Mouse (Mus musculus): Measurements from ENCODE around the gene Zfp148.
A peak's percentile ranks its signal among the peaks of the same experiment; 100 is the strongest.
"Not testable (repeated sequence)": the region's sequence is repeated elsewhere in the genome, so short reads cannot be mapped to it uniquely, and the experiment has no call there.

Gene Zfp148

GRCm38 (mm10) chr16:33381614-33382245 is 1.1 kb downstream of the Zfp148 start:
- DNase-seq (ENCODE audit: extremely low spot score) = no peak

DNA sequence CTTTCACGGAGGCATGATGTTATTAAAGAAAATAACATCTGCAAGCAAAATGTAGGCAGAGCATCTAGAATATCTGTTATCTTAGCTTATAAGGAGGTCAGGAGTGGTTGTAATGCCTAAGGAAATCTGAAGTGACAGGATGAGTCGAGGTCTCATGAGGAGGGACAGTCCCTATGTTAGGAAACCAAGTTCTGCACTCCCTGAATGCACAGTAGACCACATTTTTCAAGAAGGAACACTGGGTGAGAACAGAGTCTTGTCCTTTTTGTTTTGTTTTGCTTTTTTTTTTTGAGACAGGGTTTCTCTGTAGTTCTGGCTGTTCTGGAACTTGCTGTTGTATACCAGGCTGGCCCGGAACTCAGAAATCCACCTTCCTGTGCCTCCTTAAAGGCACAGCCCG is 1.7 kb downstream of the Zfp148 start:
- no peak for DNase-seq (ENCODE audit: extremely low spot score)

GRCm38 (mm10) chr16:33383584-33383983 is 2.9 kb downstream of the Zfp148 start:
- DNase-seq (ENCODE audit: extremely low spot score) = no peak

GRCm38 (mm10) chr16:33384057-33384456 is 3.4 kb downstream of the Zfp148 start:
- DNase-seq (ENCODE audit: extremely low spot score) = not testable (repeated sequence)

GRCm38 (mm10) chr16:33387013-33387412 is 6.4 kb downstream of the Zfp148 start:
- DNase-seq (ENCODE audit: extremely low spot score) = no peak

DNA sequence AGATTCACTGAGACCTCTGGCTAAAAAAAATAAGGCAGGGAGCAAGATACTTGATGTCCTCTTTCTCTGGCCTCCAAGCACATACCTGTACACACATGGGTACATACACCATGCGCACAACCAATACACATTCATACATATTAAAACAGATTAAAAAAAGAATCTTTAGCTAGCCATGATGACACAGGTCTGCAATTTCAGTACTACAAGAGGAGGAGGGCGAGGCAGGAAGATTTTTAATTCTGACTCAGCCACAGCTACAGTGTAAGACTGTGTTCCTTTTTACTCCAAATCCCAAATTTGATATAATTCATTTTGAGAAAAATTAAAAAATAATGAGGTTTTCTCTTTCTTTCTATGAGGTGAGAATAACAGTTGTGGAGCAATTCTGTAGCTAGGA is 6.8 kb downstream of the Zfp148 start:
- no peak for DNase-seq (ENCODE audit: extremely low spot score)

DNA sequence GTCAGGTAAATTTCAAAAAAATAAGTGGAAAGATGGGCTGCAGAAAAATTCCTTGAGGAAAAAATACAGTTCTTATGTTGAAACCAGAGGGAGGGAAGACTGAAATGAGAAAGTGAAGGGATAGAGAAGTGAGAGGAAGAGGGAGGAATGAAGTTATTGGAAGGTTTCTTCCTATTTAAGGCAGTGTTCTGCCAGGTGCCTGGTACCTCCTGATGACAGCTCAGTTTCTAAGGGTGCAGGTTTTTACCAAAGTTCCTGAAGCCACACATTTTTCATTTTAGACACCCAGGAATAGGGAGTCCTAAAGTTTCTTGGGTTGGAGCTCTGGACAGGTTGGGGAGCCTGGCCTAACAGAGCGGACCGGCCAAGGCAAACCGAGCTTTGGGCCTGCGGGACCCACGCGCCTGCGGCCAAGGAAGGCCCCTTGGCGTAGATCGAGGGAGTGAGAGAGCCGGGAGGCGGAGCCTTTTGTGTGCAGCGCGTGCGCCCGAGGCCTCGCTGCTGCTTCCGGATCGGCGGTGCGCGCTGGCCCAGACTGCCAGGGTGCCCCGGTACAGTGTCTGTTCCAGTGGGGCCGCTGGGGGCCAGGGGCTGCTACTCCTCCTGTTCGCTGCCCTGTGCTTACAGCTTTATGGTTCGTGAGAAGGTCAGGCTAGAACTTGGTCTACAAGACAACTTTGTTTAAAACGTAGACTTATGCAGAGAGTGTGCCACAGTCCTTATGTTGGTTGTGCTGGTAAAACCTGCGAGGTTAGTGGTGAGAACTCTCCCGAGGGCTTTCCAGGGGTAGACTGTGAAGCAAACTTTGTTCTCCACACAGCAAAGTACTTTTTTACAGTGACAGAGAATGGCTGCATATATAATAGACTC is 19.5 kb downstream of the Zfp148 start:
- peak; percentile 72 for DNase-seq (ENCODE audit: extremely low spot score)

DNA sequence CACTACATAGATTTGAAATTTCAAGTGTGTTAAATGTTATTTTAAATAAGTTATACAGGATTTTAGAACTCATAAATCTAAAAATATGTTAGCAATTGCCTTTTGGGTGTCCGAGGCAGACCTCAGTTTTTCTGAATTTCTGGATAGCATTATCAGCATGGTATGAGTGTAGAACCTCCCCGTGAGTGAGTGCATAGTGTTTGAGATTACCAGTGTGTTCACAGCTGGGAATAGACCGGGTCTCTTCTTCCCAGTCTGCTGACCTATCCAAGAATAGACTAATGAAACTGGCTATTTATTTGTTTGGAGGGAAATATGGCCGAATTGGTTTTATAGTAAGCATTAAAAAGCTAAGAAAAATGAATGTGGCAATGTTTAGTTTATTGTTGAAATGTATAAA is 20.3 kb downstream of the Zfp148 start:
- no peak for DNase-seq (ENCODE audit: extremely low spot score)

DNA sequence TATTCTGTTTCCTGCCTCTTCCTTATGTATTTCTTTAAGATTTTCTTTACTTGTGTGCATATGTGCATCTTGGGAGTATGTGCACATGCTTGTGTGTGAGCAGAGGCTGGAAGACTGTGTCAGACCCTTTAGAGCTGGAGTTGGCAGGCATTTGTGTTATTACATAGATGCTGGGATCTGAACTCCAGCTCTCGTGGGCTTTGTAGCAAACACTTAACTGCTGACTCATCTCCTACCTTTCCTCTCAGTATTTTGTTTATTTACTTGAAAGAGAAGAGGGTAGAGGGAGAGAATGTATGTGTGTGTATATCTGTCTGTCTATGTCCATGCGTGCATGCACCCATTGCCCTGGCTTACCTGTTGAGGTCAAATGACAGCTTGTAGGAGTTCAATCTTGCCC is 22.6 kb downstream of the Zfp148 start:
- DNase-seq (ENCODE audit: extremely low spot score) = no peak

- DNase-seq (ENCODE audit: extremely low spot score) = no peak
These were observed 23.4 kb downstream of the Zfp148 start for GRCm38 (mm10) chr16:33404055-33404454.

DNA sequence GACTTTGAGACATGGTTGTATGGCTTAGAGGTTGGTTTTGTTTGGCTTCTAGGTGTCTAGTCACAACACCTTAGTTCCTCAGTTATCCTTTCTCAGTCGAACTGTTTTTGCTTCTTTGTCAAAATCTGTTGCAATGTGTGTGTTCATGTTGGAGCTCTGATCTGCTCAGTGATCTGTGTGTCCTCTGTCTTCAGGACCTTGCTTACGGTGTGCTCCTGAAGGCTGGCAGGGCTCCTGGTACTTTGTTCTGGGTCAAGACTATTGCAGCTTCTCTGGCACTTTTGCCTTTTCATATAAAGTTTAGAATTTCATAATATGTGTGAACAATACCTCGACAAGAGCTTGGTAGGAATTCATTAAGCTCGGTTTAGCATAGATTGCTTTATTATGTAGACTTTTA is 24.9 kb downstream of the Zfp148 start:
- no peak for DNase-seq (ENCODE audit: extremely low spot score)

GRCm38 (mm10) chr16:33410151-33410550 is 29.5 kb downstream of the Zfp148 start:
- DNase-seq (ENCODE audit: extremely low spot score) = no peak

GRCm38 (mm10) chr16:33410605-33411004 is 30.0 kb downstream of the Zfp148 start:
- DNase-seq (ENCODE audit: extremely low spot score) = no peak

DNA sequence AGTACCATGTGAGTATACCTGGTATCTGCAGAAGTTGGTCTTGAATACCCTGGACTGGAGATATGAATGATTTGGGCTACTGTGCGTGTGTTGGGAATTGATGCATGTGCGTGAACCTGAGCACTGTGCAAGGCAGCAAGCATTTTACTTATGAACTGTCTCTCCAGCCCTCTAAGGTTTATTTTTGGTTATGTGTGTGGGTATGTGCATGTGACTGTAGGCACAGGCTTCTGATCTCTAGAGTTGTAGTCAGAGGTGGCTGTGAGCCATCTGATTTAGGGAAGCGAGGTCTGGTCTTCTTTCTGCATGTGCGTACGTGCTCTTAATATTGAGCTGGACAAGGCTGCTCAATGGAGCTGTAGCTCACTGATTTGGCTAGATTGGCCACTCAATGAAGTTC is 33.6 kb downstream of the Zfp148 start:
- DNase-seq (ENCODE audit: extremely low spot score) = no peak

GRCm38 (mm10) chr16:33415607-33416006 is 35.0 kb downstream of the Zfp148 start:
- no peak for DNase-seq (ENCODE audit: extremely low spot score)

DNA sequence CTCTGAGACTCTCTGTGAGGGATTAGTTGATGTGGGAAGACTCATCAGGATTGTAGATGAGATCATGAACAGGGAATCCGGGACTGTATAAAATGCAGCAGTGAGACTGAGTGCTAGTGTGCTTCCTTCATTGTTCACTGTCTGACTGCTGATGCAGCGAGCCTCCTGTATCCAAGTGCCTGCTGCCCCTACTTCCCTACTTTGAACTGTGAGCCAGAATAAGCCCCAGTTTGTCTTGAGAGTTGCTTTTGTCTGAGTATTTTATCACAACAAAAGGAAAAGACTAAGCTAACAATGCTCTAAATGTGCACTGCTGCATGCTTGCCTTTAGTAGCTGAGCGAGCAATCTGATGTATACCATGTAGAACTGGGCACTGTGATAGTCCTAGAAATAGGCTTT is 47.7 kb downstream of the Zfp148 start:
- DNase-seq (ENCODE audit: extremely low spot score) = no peak

GRCm38 (mm10) chr16:33431660-33432059 is 51.0 kb downstream of the Zfp148 start:
- DNase-seq (ENCODE audit: extremely low spot score) = no peak

DNA sequence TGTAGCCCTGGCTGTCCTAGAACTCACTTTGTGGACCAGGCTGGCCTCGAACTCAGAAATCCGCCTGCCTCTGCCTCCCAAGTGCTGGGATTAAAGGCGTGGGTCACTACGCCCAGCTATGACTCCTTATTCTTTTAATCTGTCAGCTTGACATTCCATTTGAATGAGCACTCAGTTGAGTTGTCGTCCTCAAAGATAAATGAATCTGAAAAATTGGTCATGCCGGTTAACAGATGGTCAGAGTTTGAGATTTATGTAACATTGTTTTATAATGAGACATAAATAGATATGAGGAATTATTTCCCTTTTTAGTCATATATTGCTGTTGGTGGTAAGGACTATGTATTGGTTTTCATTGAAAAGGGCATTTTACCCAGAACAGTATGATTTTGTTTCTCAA is 60.4 kb downstream of the Zfp148 start:
- DNase-seq (ENCODE audit: extremely low spot score) = no peak

DNA sequence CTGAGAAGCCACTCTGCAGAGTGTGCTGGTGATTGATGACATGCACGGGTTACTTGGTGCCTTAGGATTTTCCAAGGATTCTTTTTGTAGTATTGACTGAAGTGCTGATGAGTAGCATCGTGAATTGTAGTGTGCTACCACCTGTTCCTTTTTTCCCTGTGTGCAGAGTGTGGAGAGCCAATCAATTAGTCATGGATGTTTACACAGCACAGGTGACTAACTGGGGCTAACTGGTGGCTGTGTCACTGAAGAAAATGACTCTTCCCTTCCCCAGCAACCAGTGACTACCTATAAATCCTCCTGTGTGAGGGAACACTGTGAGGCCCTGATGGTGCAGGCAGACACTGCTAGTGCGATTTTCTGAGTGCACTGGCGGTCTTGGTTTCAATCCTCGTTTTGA is 66.2 kb downstream of the Zfp148 start:
- DNase-seq (ENCODE audit: extremely low spot score) = no peak

GRCm38 (mm10) chr16:33453826-33454225 is 73.2 kb downstream of the Zfp148 start:
- DNase-seq (ENCODE audit: extremely low spot score) = no peak

DNA sequence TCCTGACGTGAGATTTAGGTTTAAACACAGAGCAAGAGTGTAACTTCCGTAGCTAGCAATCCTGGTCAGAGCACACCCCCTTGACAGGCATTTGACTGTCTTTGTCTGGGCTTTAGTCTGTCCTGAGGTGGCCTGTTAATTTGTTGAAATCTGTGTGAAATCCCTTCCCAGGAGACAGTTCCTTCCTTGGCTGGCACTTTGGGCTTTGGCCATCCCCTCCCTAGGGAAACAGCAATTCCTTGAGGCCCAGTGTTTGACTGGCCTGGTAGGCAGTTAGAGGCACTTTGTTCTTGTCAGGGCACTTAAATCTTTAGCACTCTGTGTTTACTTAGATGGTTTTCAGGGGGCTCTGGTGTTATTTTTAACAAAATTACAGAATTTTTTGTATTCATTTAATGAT is 73.7 kb downstream of the Zfp148 start:
- DNase-seq (ENCODE audit: extremely low spot score) = no peak

- no peak for DNase-seq (ENCODE audit: extremely low spot score)
These were observed 74.8 kb downstream of the Zfp148 start for GRCm38 (mm10) chr16:33455263-33455910.

- DNase-seq (ENCODE audit: extremely low spot score) = no peak
These were observed 78.5 kb downstream of the Zfp148 start for GRCm38 (mm10) chr16:33459101-33459500.
